Mouse (Mus musculus) central nervous system, embryonic 11.5 days (tissue): ENCODE results near the gene Ano2. TPM values are rescaled to one million over a fixed set of nuclear protein-coding genes. Genes with fewer than 3 reads are reported as not detected.

Source experiments
- polyA plus RNA-seq: library from polyadenylated mRNA; depleted of rRNA; stranded (reverse); fragments of >200 nt; gene quantifications from 2 replicates; pipeline ENCODE4 v1.2.3, GENCODE M21; 2012; rRNA removed

The Ano2 gene
- polyA plus RNA-seq: 0.35 and 0.62 TPM in 2 replicates

DNA sequence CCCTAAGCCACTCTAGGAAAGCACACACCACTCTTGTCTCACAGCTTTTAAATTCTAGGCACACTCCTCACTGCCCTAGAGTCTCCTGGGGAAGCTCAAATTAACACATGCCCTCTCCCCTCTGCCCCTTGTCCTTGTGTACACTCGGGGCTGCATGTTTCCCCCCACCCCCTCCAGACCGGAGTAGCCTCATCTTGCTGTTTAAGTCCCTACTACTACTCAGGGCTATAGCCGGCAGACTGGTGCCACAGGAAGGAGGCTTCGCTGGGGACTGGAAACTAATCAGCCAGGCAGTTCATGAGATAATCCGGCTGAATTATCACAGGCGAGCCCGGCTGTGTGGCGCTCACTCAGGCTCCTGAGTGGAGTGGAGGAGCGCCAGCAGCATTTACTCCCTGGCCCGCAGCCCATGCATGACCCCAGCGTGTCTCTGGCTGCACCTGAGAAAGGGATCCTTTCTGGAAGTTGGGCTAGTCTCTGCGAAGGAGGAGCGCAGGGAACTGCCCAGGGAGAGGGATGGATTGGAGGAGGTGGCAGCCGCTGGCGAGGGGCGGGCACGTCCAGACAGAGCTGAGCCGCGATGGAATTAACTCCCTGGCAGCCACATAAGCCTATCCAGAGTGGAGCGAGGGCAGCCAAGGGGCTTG lies at the start of gene Ano2:
Ano2 (plus strand) TSS at position 363 of the 647 bp plus-strand sequence.

Other genes with a start within 250 kb of the Ano2 start
- gene Cd9, start 195.6 kb upstream of the Ano2 start, polyA plus RNA-seq: 21.6 and 30.2 TPM in 2 replicates
- gene Vwf, start 143.6 kb upstream of the Ano2 start, polyA plus RNA-seq: 14.5 and 17.4 TPM in 2 replicates